In genomic region chr5:135353564-135353963, GRCm38 (mm10) we compare ENCODE assay signal across 13 mouse cellular contexts. TPM values are rescaled to one million over a fixed set of nuclear protein-coding genes. Genes with fewer than 3 reads are reported as not detected.
DNase-seq lines count a peak whose midpoint lies in the region; ATAC-seq lines count a peak whose summit lies in the region.
"Had no signal": no experiment of that assay in that cellular context is flagged by ENCODE, and none has a peak within 500 bp of the region (broad histone marks: within the 10 kb centered on the region; RNA-seq: fewer than 3 reads in every experiment).

No protein-coding gene starts in this region.

- H3K9ac ChIP-seq in kidney, embryonic 15.5 days = no peak overlapping the region
- H3K9ac ChIP-seq: limb, embryonic 15.5 days; neural tube, embryonic 13.5 days had no signal

- no peaks in the 10 kb centered on the region for H3K4me1 ChIP-seq in kidney, embryonic 15.5 days
- H3K4me1 ChIP-seq in limb, embryonic 10.5 days = peaks cover 6% of the 10 kb centered on the region
- H3K4me1 ChIP-seq: limb, embryonic 15.5 days; neural tube, embryonic 13.5 days had no signal

- 21% methylated on average over 20 of the region's 20 CpGs for WGBS in kidney, embryonic 15.5 days
- WGBS in limb, embryonic 10.5 days = 20% methylated on average over 20 of the region's 20 CpGs

- ATAC-seq in kidney, embryonic 15.5 days (replicated peaks; ENCODE audit: low FRiP score) = no peak

- no peak overlapping the region; the same call in 1 of the 2 replicates for H3K4me2 ChIP-seq in kidney, embryonic 15.5 days
- H3K4me2 ChIP-seq: limb, embryonic 15.5 days; neural tube, embryonic 13.5 days had no signal

- no peak overlapping the region for H3K27ac ChIP-seq in kidney, embryonic 15.5 days
- H3K27ac ChIP-seq in limb, embryonic 10.5 days = no peak overlapping the region
- H3K27ac ChIP-seq: limb, embryonic 15.5 days; neural tube, embryonic 13.5 days had no signal

- intact Hi-C loops in left cerebral cortex, postnatal 36 days (cut with DNase I) = no loop called here

- peaks cover 20% of the 10 kb centered on the region for H3K27me3 ChIP-seq in kidney, embryonic 15.5 days
- peaks cover 30% of the 10 kb centered on the region for H3K27me3 ChIP-seq in limb, embryonic 10.5 days (ENCODE audit: low read depth, poor library complexity, severe bottlenecking)

- no peak overlapping the region for H3K4me3 ChIP-seq in kidney, embryonic 15.5 days (replicated peaks)
- H3K4me3 ChIP-seq in limb, embryonic 10.5 days = peak overlapping the region; percentile 29
- H3K4me3 ChIP-seq: limb, embryonic 15.5 days; neural tube, embryonic 13.5 days had no signal

- 0 out of 2 replicates have a peak, but pooled peaks cover 3% of the 10 kb centered on the region for H3K9me3 ChIP-seq in kidney, embryonic 15.5 days (replicated peaks)
- peaks cover 2% of the 10 kb centered on the region for H3K9me3 ChIP-seq in limb, embryonic 10.5 days (replicated peaks)

- H3K36me3 ChIP-seq in kidney, embryonic 15.5 days = no peaks in the 10 kb centered on the region
- H3K36me3 ChIP-seq in limb, embryonic 10.5 days = no peaks in the 10 kb centered on the region
- H3K36me3 ChIP-seq: limb, embryonic 15.5 days; neural tube, embryonic 13.5 days had no signal

- peak; percentile 46 to 61 for DNase-seq in kidney, postnatal 4 days
- DNase-seq in ES-CJ7 (ENCODE audit: low read depth, low spot score) = peak; percentile 85
- DNase-seq in WW6 (ENCODE audit: low read depth, low spot score) = peak; percentile 80
- peak; percentile 61 for DNase-seq in limb, embryonic 10.5 days (ENCODE audit: low spot score)
- no peak for DNase-seq in right cerebral cortex, postnatal 14 days
- DNase-seq in frontal cortex, postnatal 14 days (ENCODE audit: low spot score in 2 of 2) = no peak
- DNase-seq in left cerebral cortex, postnatal 36 days (ENCODE audit: low spot score in 2 of 2) = no peak
- DNase-seq: adrenal gland, postnatal 25 days; heart, postnatal 36 days had no signal

RNA-seq across cellular contexts. Expression of gene Trim50, which starts 0.5 kb away (rescaled TPM):
- polyA plus RNA-seq in kidney, embryonic 15.5 days (2015; fragmentation: Nextera tagmentation; extraction: Ambion mirVana) = not detected in 2 replicates
- polyA plus RNA-seq in limb, embryonic 10.5 days (2016; fragmentation: Nextera tagmentation; extraction: Ambion mirVana) = not detected in 2 replicates
- total RNA-seq in left cerebral cortex, postnatal 36 days (2021) = not detected
- total RNA-seq: adrenal gland, postnatal 25 days; heart, postnatal 36 days had no signal
- polyA plus RNA-seq: limb, embryonic 15.5 days; neural tube, embryonic 13.5 days; stomach, embryonic 14.5 days had no signal

RNA-seq across cellular contexts. Expression of gene Fkbp6, which starts 3.7 kb away (rescaled TPM):
- polyA plus RNA-seq in kidney, embryonic 15.5 days (2015; fragmentation: Nextera tagmentation; extraction: Ambion mirVana) = not detected in 2 replicates
- polyA plus RNA-seq in limb, embryonic 10.5 days (2016; fragmentation: Nextera tagmentation; extraction: Ambion mirVana) = not detected in 2 replicates
- total RNA-seq in left cerebral cortex, postnatal 36 days (2021) = not detected
- polyA plus RNA-seq: limb, embryonic 15.5 days; stomach, embryonic 14.5 days had no signal

RNA-seq across cellular contexts. Expression of gene Nsun5, which starts 16.2 kb away (rescaled TPM):
- polyA plus RNA-seq in kidney, embryonic 15.5 days (2015; fragmentation: Nextera tagmentation; extraction: Ambion mirVana) = 35.0 and 39.5 TPM in 2 replicates
- 53.2 and 58.5 TPM in 2 replicates for polyA plus RNA-seq in limb, embryonic 10.5 days (2016; fragmentation: Nextera tagmentation; extraction: Ambion mirVana)
- total RNA-seq in left cerebral cortex, postnatal 36 days (2021) = 10 to 100 TPM; 16.9 to 21.0 TPM

RNA-seq across cellular contexts. Expression of gene Pom121, which starts 40.8 kb away (rescaled TPM):
- 14.0 and 14.7 TPM in 2 replicates for polyA plus RNA-seq in kidney, embryonic 15.5 days (2015; fragmentation: Nextera tagmentation; extraction: Ambion mirVana)
- 23.0 and 23.4 TPM in 2 replicates for polyA plus RNA-seq in limb, embryonic 10.5 days (2016; fragmentation: Nextera tagmentation; extraction: Ambion mirVana)
- total RNA-seq in left cerebral cortex, postnatal 36 days (2021) = 10 to 100 TPM; 50.0 to 54.1 TPM

Comparison
In these comparisons a context has a peak if more than half of its experiments do, and no peak if none do; other contexts are left out.
1. DNase-seq: peak in kidney, postnatal 4 days (2 of 2), ES-CJ7 (single experiment), WW6 (single experiment) and limb, embryonic 10.5 days (single experiment); none in right cerebral cortex, postnatal 14 days (single experiment), frontal cortex, postnatal 14 days (0 of 2) and left cerebral cortex, postnatal 36 days (0 of 2).